Mouse (Mus musculus) heart, adult 18-20 months (tissue): Measurements from ENCODE around the gene Lingo1. TPM values are rescaled to one million over a fixed set of nuclear protein-coding genes. Genes with fewer than 3 reads are reported as not detected.

Experiments
- DNase-seq, 2 experiments: peaks; one replicate each; pipeline ENCODE4 v3.0.0; 2021 to 2022; ENCODE audit warnings: mixed read lengths in 1 of 2
- total RNA-seq, 2 experiments: library from RNA; stranded (reverse); gene quantifications; 2 replicates each; pipeline ENCODE4 v1.2.3; 2021

The Lingo1 gene
- total RNA-seq, 2 experiments from 2014 or later: 1.0 to 1.1 TPM

- peak; percentile 30 to 56 for DNase-seq
Measured at GRCm38 (mm10) chr9:56727703-56728684, 68.3 kb downstream of the Lingo1 start.

- DNase-seq: peak; percentile 34 to 77
Measured at GRCm38 (mm10) chr9:56725814-56726213, 70.5 kb downstream of the Lingo1 start.

GRCm38 (mm10) chr9:56722089-56722825 is 74.0 kb downstream of the Lingo1 start:
- DNase-seq: no peak

- DNase-seq: no peak
Measured at GRCm38 (mm10) chr9:56718984-56719383, 77.3 kb downstream of the Lingo1 start.

- DNase-seq: no peak
Measured at GRCm38 (mm10) chr9:56716565-56716964, 79.7 kb downstream of the Lingo1 start.

- DNase-seq: no peak
Measured at GRCm38 (mm10) chr9:56716066-56716465, 80.2 kb downstream of the Lingo1 start.

GRCm38 (mm10) chr9:56714391-56714790 is 81.9 kb downstream of the Lingo1 start:
- no peak for DNase-seq

- peak; percentile 29 to 41 for DNase-seq
Measured at GRCm38 (mm10) chr9:56712667-56713369, 83.5 kb downstream of the Lingo1 start.

- no peak for DNase-seq
Measured at GRCm38 (mm10) chr9:56710958-56711357, 85.3 kb downstream of the Lingo1 start.

- DNase-seq: no peak
Measured at GRCm38 (mm10) chr9:56706482-56707085, 89.7 kb downstream of the Lingo1 start.

GRCm38 (mm10) chr9:56701394-56701793 is 94.9 kb downstream of the Lingo1 start:
- no peak for DNase-seq

GRCm38 (mm10) chr9:56700866-56701265 is 95.4 kb downstream of the Lingo1 start:
- DNase-seq: no peak

GRCm38 (mm10) chr9:56698715-56699370 is 97.4 kb downstream of the Lingo1 start:
- DNase-seq: no peak

GRCm38 (mm10) chr9:56694079-56694478 is 102.2 kb downstream of the Lingo1 start:
- no peak for DNase-seq

- no peak for DNase-seq
Measured at GRCm38 (mm10) chr9:56691226-56691625, 105.0 kb downstream of the Lingo1 start.

GRCm38 (mm10) chr9:56690679-56691078 is 105.6 kb downstream of the Lingo1 start:
- no peak for DNase-seq

GRCm38 (mm10) chr9:56687490-56687889 is 108.8 kb downstream of the Lingo1 start:
- no peak for DNase-seq

- no peak for DNase-seq
Measured at GRCm38 (mm10) chr9:56687145-56687477, 109.2 kb downstream of the Lingo1 start.

- DNase-seq: peak; percentile 12 to 19
Measured at GRCm38 (mm10) chr9:56686339-56687144, 109.7 kb downstream of the Lingo1 start.

- no peak for DNase-seq
Measured at GRCm38 (mm10) chr9:56682826-56683225, 113.4 kb downstream of the Lingo1 start.

- no peak for DNase-seq
Measured at GRCm38 (mm10) chr9:56681950-56682349, 114.3 kb downstream of the Lingo1 start.
